12 mouse cellular contexts compared by ENCODE assay signal in genomic region chrX:14505102-14505501, GRCm38 (mm10).
DNase-seq lines count a peak whose midpoint lies in the region; ATAC-seq lines count a peak whose summit lies in the region.
"Had no signal": no experiment of that assay in that cellular context is flagged by ENCODE, and none has a peak within 500 bp of the region (broad histone marks: within the 10 kb centered on the region; RNA-seq: fewer than 3 reads in every experiment).

No protein-coding gene starts in this region.

- intact Hi-C loops in heart, postnatal 10 days (cut with DNase I): no loop called here

- DNase-seq in cerebellum, adult 9-10 months: peak; percentile 7
- DNase-seq in layer of hippocampus, adult 18-20 months (ENCODE audit: low spot score in 2 of 2): peak; percentile 22
- no peak for DNase-seq in layer of hippocampus, adult 9-10 months (ENCODE audit: low spot score)
- DNase-seq in left cerebral cortex, adult 18-20 months (ENCODE audit: low spot score in 2 of 2): peak; percentile 1 to 4
- peak; percentile 3 for DNase-seq in right cerebral cortex, postnatal 4 days
- no peak for DNase-seq in heart, postnatal 10 days
- no peak for DNase-seq in thymus, postnatal 36 days
- DNase-seq: adrenal gland, postnatal 10 days; cerebellum, adult 18-20 months; lung, postnatal 4 days had no signal

- ATAC-seq in cerebellum, adult (ENCODE audit: insufficient number of reproducible peaks, low FRiP score, low TSS enrichment): no peak
- ATAC-seq: inflammation-experienced regulatory T-cells, adult 6 months had no signal

Comparison
In these comparisons a context has a peak if more than half of its experiments do, and no peak if none do; other contexts are left out.
1. DNase-seq: peak in cerebellum, adult 9-10 months (single experiment), layer of hippocampus, adult 18-20 months (2 of 2), left cerebral cortex, adult 18-20 months (2 of 2) and right cerebral cortex, postnatal 4 days (single experiment); none in layer of hippocampus, adult 9-10 months (single experiment), heart, postnatal 10 days (0 of 2) and thymus, postnatal 36 days (0 of 2).